Mouse (Mus musculus) midbrain, embryonic 14.5 days (tissue): ENCODE results near the gene Supt20. TPM values are rescaled to one million over a fixed set of nuclear protein-coding genes. Genes with fewer than 3 reads are reported as not detected.

Source experiments
- ATAC-seq: fragments of 200-750 bp; cut with Nextera tagmentation; 2 replicates; pipeline ENCODE4 v1.8.0; 2017; ENCODE audit warnings: moderate number of reproducible peaks, moderate library complexity; ENCODE audit not compliant: low FRiP score, low TSS enrichment
- DNase-seq: peaks from one replicate; pipeline ENCODE4 v3.0.0-alpha.2; 2015
- H3K27ac ChIP-seq: fragments of 300-500 bp; sonication (generic); replicated peaks from 2 replicates; pipeline ENCODE4 v1.5.1; 2014; ENCODE audit warnings: mild to moderate bottlenecking, low read depth, low read length, moderate library complexity
- H3K27me3 ChIP-seq: fragments of 300-500 bp; sonication (generic); 2 replicates; pipeline ENCODE4 v1.6.1; 2014; ENCODE audit warnings: low read length, control low read depth, mixed read lengths; ENCODE audit not compliant: control insufficient read depth, insufficient read depth
- H3K36me3 ChIP-seq: fragments of 300-500 bp; sonication (generic); 2 replicates; pipeline ENCODE4 v1.6.1; 2014; ENCODE audit warnings: low read length, control low read depth; ENCODE audit not compliant: control insufficient read depth, insufficient read depth
- H3K4me1 ChIP-seq: fragments of 300-500 bp; sonication (generic); 2 replicates; pipeline ENCODE4 v1.6.1; 2014; ENCODE audit warnings: mild to moderate bottlenecking, antibody characterized with exemption, low read length, control low read depth; ENCODE audit not compliant: control insufficient read depth, insufficient read depth
- H3K4me2 ChIP-seq: fragments of 300-500 bp; sonication (generic); 2 replicates; pipeline ENCODE4 v1.6.1; 2014; ENCODE audit warnings: mild to moderate bottlenecking, low read length, moderate library complexity
- H3K4me3 ChIP-seq: fragments of 300-500 bp; sonication (generic); replicated peaks from 2 replicates; pipeline ENCODE4 v1.5.1; 2014; ENCODE audit warnings: low read depth, low read length
- H3K9ac ChIP-seq: fragments of 300-500 bp; sonication (generic); replicated peaks from 2 replicates; pipeline ENCODE4 v1.6.1; 2014; ENCODE audit warnings: mild to moderate bottlenecking, low read length, moderate library complexity
- H3K9me3 ChIP-seq: fragments of 300-500 bp; sonication (generic); 2 replicates; pipeline ENCODE4 v1.6.1; 2016; ENCODE audit warnings: low read length, control low read depth, mixed read lengths; ENCODE audit not compliant: control insufficient read depth
- WGBS: fragments of 180-500 bp; shearing (Covaris S2); extraction: QIAGEN DNeasy Blood & Tissue Kit; methylation state at CpG from one replicate; pipeline ENCODE4 v1.1.7; 2014; 5-methylcytosine and 5-hydroxymethylcytosine counted together
- polyA plus RNA-seq: library from polyadenylated mRNA; unstranded; fragments of >200 nt; fragmentation: Nextera tagmentation; extraction: Ambion mirVana; gene quantifications from 2 replicates; pipeline ENCODE4 v1.2.1, GENCODE M21; 2014

The Supt20 gene
- polyA plus RNA-seq, 1 experiment from 2014 or later, result 98.8 TPM

DNA sequence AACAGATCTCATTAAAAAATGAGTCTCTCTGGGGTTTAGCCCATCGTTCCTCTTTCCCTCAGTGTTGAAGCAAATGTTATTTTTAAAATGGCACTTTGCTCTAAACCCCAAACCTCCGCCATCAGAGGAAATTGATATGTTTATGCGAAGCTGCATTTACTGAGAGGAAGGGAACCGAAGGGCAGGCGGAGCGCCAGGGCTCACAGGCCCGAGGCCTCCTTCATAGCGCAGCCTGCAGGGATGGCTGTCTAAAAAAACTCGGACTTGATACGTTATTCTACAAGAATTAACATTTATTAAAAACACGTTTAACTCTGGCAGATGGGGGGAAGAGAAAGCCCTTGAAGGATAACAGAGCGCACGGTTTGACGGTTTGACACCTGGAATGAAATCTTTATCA is 73.4 kb downstream of the Supt20 start:
- H3K4me1 ChIP-seq, result no peaks in the 10 kb centered on the region
- H3K9me3 ChIP-seq, result no peaks in the 10 kb centered on the region
- 79% methylated on average over 14 of the region's 14 CpGs for WGBS
- no peak for ATAC-seq
- no peak for DNase-seq
- no peak overlapping the region for H3K4me3 ChIP-seq
- H3K27ac ChIP-seq, result no peak overlapping the region
- no peak overlapping the region for H3K9ac ChIP-seq
- H3K27me3 ChIP-seq, result no peaks in the 10 kb centered on the region
- no peaks in the 10 kb centered on the region for H3K36me3 ChIP-seq
- H3K4me2 ChIP-seq, result no peak overlapping the region

- WGBS, result 88% methylated on average over 5 of the region's 5 CpGs
- Histone ChIP-seq H3K9me3 (no peaks in the 10 kb centered on the region), H3K4me3 (no peak overlapping the region), H3K36me3 (no peaks in the 10 kb centered on the region), H3K4me1 (no peaks in the 10 kb centered on the region), H3K27me3 (no peaks in the 10 kb centered on the region), H3K9ac (no peak overlapping the region), H3K4me2 (no peak overlapping the region), H3K27ac (no peak overlapping the region)
- no peak for DNase-seq
- ATAC-seq, result no peak
Observed at GRCm38 (mm10) chr3:54766811-54767210, 74.2 kb downstream of the Supt20 start.

DNA sequence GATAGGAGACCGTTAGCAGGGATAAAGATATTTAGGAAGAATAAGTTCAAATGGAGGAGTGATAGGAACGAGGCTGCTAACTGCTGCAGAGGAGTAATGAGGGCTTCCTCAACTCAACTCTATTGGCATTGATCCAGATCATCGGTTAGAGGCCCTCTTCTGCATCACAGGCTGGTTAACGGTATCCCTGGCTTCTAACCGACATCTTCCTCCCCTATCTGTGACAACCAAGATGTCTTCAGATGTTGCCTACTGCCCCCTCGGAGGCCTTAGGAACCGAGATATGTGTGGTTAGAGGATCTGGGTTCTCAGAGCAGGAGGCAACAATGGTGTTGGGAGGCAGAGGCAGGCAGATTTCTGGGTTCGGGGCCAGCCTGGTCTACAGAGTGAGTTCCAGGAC is 76.0 kb downstream of the Supt20 start:
- H3K9me3 ChIP-seq, result 0 out of 2 replicates have a peak, but pooled peaks cover under 1% of the 10 kb centered on the region
- H3K27ac ChIP-seq, result no peak overlapping the region
- H3K4me2 ChIP-seq, result no peak overlapping the region
- no peak overlapping the region for H3K4me3 ChIP-seq
- DNase-seq, result no peak
- WGBS, result 94% methylated on average over 8 of the region's 8 CpGs
- H3K9ac ChIP-seq, result no peak overlapping the region
- no peaks in the 10 kb centered on the region for H3K27me3 ChIP-seq
- ATAC-seq, result no peak
- no peaks in the 10 kb centered on the region for H3K36me3 ChIP-seq
- H3K4me1 ChIP-seq, result no peaks in the 10 kb centered on the region

- H3K4me1 ChIP-seq, result no peaks in the 10 kb centered on the region
- no peak overlapping the region for H3K9ac ChIP-seq
- DNase-seq (no peak), ATAC-seq (no peak)
- H3K27ac ChIP-seq, result no peak overlapping the region
- H3K27me3 ChIP-seq, result no peaks in the 10 kb centered on the region
- 0 out of 2 replicates have a peak, but pooled peaks cover 4% of the 10 kb centered on the region for H3K9me3 ChIP-seq
- H3K4me2 ChIP-seq, result 0 out of 2 replicates have a peak overlapping the region, but pooled peaks have one; percentile 8
- H3K36me3 ChIP-seq, result no peaks in the 10 kb centered on the region
- H3K4me3 ChIP-seq, result no peak overlapping the region
- 57% methylated on average over 17 of the region's 17 CpGs for WGBS
Observed at GRCm38 (mm10) chr3:54769349-54770275, 77.0 kb downstream of the Supt20 start.

- no peaks in the 10 kb centered on the region for H3K27me3 ChIP-seq
- DNase-seq (no peak), ATAC-seq (no peak)
- no peaks in the 10 kb centered on the region for H3K4me1 ChIP-seq
- no peak overlapping the region for H3K4me3 ChIP-seq
- H3K27ac ChIP-seq, result no peak overlapping the region
- 86% methylated on average over 6 of the region's 6 CpGs for WGBS
- H3K9me3 ChIP-seq, result 0 out of 2 replicates have a peak, but pooled peaks cover 4% of the 10 kb centered on the region
- H3K36me3 ChIP-seq, result no peaks in the 10 kb centered on the region
- H3K9ac ChIP-seq, result no peak overlapping the region
- no peak overlapping the region for H3K4me2 ChIP-seq
Observed at GRCm38 (mm10) chr3:54773613-54774012, 81.0 kb downstream of the Supt20 start.

- DNase-seq (no peak), ATAC-seq (no peak)
- H3K4me1 ChIP-seq, result no peaks in the 10 kb centered on the region
- no peaks in the 10 kb centered on the region for H3K36me3 ChIP-seq
- H3K27me3 ChIP-seq, result no peaks in the 10 kb centered on the region
- no peak overlapping the region for H3K27ac ChIP-seq
- 0 out of 2 replicates have a peak, but pooled peaks cover 4% of the 10 kb centered on the region for H3K9me3 ChIP-seq
- H3K4me3 ChIP-seq, result no peak overlapping the region
- H3K9ac ChIP-seq, result no peak overlapping the region
- H3K4me2 ChIP-seq, result no peak overlapping the region
- WGBS, result 63% methylated on average over 7 of the region's 7 CpGs
Observed at GRCm38 (mm10) chr3:54775989-54776631, 83.5 kb downstream of the Supt20 start.

Other genes starting within 250 kb of the Supt20 start
- 0.73 and 1.1 TPM in 2 replicates for gene Gm21958, start 21.5 kb downstream of the Supt20 start, polyA plus RNA-seq
- gene Exosc8, start 42.6 kb downstream of the Supt20 start, polyA plus RNA-seq, result 76.0 and 81.0 TPM in 2 replicates
- 48.3 and 55.5 TPM in 2 replicates for gene Alg5, start 42.7 kb downstream of the Supt20 start, polyA plus RNA-seq
- 0.30 and 0.43 TPM in 2 replicates for gene Smad9, start 62.8 kb downstream of the Supt20 start, polyA plus RNA-seq
- gene Rfxap, start 115.0 kb downstream of the Supt20 start, polyA plus RNA-seq, result 45.4 and 59.8 TPM in 2 replicates
- 1.3 and 2.7 TPM in 2 replicates for gene Sertm1, start 223.1 kb downstream of the Supt20 start, polyA plus RNA-seq